Mouse (Mus musculus) natural killer cell, adult 2 months (primary cell): ENCODE measurements around the gene Camk2d.

Source experiments
- DNase-seq, 2 experiments: peaks; one replicate each; pipeline ENCODE4 v3.0.0; 2022; ENCODE audit warnings: low spot score in 2 of 2

The Camk2d gene

DNA sequence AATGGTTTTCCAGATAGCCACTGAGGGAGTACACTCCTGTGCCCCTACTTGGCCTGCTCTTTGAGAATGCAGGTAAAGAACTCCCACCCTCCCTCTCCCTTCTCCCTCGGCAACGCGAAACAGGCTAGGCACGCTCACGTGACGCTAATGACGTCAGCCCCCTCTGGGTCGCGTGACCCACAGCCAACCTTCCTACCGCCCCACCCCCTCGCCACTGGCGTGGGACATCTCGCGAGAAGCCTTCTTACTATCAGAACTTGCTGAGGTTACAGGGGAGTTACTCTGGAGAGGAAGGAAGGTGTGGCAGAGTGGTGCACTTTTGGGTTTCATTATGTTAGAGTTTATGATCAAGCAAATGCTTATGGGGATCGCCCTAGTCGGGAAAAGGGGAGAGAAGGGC lies at the start of gene Camk2d:
Gene Camk2d, plus strand, starts transcription at position 217 of the 400 bp plus-strand sequence.
- peak; percentile 97 to 99 for DNase-seq

- no peak for DNase-seq
These were observed 48.2 kb upstream of the Camk2d start for GRCm38 (mm10) chr3:126547941-126548340.

DNA sequence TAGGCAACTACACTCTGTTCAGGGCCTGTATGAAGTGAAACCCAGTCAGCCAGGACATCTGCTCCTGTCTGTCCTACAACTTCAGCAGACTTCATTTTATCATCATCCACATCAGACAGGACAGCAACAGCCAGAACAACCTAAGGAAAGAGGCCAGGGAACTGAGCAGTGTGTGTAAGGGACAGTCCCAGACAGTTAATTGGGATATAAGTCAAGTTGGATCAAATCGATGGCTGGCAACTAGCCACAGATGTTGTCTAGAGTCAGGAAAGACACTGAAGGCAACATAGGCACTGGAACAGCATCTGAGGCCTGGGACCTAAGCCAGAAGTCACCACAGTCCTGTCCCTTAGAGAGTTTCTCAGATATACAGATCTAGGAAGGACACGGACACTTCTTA lies 32.5 kb upstream of the Camk2d start:
- no peak for DNase-seq

GRCm38 (mm10) chr3:126570628-126571027 lies 25.5 kb upstream of the Camk2d start:
- DNase-seq, result no peak

GRCm38 (mm10) chr3:126572915-126573314 lies 23.2 kb upstream of the Camk2d start:
- DNase-seq, result no peak

GRCm38 (mm10) chr3:126575927-126576326 lies 20.2 kb upstream of the Camk2d start:
- DNase-seq, result peak in 1 of 2 experiments; percentile 13

- no peak for DNase-seq
These were observed 10.0 kb upstream of the Camk2d start for GRCm38 (mm10) chr3:126586134-126586533.

DNA sequence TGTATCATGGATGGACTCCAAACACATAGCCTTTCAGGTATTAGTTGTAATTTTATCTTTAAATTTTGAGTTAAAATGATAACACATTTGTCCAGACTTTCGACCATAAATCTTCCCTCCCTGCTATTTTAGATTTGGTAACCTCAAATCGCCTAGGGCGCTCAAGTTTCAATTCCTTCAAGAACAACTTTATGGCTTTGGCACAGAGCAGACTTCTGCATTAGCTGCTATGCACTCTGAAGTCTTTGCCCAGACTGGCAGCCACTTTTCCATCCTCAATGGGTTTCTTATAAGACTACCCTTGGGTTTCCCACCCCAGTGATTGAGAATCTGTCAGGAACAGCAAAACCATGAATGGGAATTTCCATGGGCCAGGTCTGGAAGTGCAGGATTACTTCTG lies 8.6 kb upstream of the Camk2d start:
- DNase-seq, result no peak

DNA sequence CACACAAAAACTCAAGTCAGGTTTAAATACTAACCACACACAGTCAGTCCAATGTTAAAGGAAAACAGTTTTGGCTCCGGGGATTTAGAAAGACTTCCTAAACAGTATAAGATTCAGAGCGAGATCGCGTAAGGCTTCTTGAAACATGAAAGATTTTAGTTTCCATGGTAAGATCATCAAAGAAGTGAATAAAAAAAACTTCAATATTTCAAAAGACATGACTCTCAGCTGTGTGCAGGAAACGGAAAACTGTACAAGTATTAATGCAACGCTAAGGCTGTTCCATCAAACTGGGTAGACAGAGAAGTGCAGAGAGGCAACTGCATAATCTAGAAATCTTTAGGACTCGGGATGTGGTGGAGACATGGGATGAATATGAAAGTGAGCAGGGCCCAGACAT lies 6.5 kb upstream of the Camk2d start:
- DNase-seq, result no peak

DNA sequence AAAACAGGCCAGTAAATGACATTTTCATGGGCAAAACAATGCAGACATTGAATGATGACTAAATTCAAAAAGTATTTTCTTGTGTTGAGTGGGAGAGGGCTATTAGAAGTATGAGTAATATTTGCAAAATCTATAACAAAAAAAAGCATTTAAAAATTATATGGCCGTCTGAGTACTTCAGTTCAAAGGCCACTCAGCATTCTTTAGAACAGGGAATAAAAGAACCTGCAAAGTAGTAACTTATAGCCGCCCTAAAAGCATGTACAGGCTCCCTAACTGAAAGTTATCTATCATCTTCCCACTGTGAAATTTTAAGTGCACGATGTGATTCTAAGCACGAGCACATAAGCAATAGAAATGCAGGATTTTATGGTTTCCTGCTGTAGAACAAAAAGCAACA lies 646 bp upstream of the Camk2d start:
- no peak for DNase-seq

- peak in 1 of 2 experiments; percentile 77 for DNase-seq
These were observed 524 bp downstream of the Camk2d start for GRCm38 (mm10) chr3:126596491-126597160.

GRCm38 (mm10) chr3:126597161-126597595 lies 1.1 kb downstream of the Camk2d start:
- peak; percentile 54 to 57 for DNase-seq

- peak in 1 of 2 experiments; percentile 12 for DNase-seq
These were observed 1.7 kb downstream of the Camk2d start for GRCm38 (mm10) chr3:126597596-126598328.

- no peak for DNase-seq
These were observed 2.2 kb downstream of the Camk2d start for GRCm38 (mm10) chr3:126598329-126598676.

- DNase-seq, result no peak
These were observed 2.8 kb downstream of the Camk2d start for GRCm38 (mm10) chr3:126598881-126599280.

GRCm38 (mm10) chr3:126599335-126599734 lies 3.2 kb downstream of the Camk2d start:
- no peak for DNase-seq

DNA sequence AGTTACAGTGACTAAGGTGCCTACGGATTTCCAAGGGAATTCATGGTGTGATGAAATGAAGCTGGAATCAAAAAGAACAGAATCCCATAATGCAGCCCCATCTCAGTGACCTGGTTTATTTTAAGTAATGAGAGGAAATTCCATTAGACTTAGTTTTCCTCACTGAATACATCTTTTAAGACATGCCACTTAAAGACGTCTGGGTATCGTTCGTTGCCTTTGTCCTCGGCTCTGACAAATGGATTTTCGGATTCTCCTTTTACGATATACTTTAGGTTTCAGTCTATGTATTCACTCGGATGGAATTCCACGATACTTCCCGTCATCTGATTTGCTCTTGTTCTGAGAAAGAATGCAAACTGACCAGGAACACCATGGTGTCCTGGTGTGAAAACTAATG lies 3.8 kb downstream of the Camk2d start:
- no peak for DNase-seq

GRCm38 (mm10) chr3:126602772-126603171 lies 6.7 kb downstream of the Camk2d start:
- no peak for DNase-seq

DNA sequence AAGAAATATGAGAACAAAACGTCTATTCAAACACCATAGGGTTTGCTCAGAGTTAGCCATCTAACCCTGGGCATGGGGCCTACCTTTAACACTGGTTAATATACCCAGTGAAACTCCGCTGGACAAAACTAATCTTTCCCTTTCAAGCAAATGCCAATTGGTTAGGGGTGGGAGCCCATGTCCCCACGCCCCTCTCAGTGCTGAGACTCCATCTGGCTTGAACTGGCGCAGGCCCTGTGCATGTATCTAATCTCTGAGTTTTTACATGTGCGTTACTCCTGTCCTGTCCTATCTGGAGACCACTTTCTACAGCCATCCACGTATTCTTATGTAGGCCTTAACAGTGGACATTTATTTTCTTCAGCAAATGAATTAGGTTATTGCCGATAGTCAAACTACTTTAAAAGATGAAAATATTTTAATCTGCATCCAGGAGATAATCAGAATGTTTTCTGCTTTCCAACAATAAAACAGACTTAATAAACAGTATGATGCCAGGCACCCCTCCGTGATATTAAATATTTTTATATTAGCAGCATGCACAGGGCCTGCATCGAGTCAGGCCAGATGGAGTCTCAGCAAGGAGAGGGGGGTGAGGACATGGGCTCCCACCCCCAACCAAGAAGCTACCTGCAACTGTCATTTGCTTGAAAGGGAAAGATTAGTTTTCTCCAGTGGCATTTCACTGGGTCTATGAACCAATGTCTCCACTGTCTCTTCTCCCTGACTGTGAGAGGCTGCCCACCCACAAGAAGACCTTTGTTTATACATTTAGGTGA lies 8.7 kb downstream of the Camk2d start:
- DNase-seq, result no peak

DNA sequence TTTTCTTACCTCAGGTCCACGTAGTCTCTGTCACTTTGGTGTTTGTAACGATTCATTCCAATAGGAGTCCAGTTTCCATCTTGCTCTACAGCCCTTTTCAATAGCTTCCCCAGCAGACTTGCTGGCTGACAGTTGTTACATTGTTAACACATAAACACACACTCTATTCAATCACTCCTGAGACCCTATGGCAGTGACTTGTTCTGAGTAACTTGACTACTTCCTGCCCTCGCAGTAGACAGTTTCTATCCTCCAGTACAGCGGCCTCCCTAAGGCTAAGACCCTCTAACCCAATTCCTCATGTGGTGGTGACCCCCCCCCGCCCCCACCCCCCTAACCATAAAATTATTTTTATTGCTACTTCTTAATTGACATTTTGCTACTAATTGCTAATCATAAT lies 13.2 kb downstream of the Camk2d start:
- no peak for DNase-seq

DNA sequence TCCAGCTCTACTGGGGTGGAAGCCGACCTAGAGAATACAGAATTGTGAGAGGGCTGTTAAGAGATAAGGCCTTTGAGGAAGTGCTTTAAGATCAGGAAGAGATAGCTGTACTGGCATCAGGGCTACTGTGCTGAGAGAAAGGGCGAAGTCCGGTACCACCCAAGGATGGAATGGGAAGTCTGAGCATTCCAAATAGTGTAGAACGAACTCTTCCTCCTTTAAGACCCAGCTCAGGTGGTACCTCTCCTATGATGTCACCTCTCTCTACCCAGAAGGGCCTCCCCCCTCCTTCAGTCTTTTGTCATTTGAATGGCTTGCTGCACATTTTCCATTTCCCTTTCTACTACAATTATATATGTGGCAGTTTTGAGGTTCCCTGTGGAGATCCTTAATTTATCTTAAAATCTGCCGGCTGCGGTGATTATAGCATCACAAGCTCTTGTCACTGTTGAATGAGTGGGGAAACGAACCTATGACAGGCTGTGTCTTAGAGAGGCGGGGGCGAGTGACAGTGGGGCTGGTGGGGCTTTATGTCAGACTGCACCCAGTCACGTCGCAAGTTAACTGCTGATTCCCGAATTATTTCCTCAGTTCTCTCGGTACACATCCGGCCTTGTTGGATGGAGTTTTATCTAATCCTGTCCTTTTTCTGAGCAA lies 13.8 kb downstream of the Camk2d start:
- DNase-seq, result peak in 1 of 2 experiments; percentile 26

GRCm38 (mm10) chr3:126611624-126612023 lies 15.5 kb downstream of the Camk2d start:
- no peak for DNase-seq
